Mouse (Mus musculus) lung, adult 2 months (tissue): Measurements from ENCODE around the gene Scrn2.

ENCODE experiments used
- CTCF ChIP-seq: fragments of 200-500 bp; IDR thresholded peaks from 2 replicates; pipeline ENCODE4 v1.5.1; 2011; ENCODE audit warnings: mild to moderate bottlenecking, low read length, control low read depth; ENCODE audit not compliant: insufficient read depth
- POLR2A ChIP-seq: fragments of 200-500 bp; IDR thresholded peaks from 2 replicates; pipeline ENCODE4 v1.6.1; 2011; ENCODE audit warnings: low read depth, mild to moderate bottlenecking, control low read depth, low read length, borderline replicate concordance; ENCODE audit errors: extremely low read depth

DNA sequence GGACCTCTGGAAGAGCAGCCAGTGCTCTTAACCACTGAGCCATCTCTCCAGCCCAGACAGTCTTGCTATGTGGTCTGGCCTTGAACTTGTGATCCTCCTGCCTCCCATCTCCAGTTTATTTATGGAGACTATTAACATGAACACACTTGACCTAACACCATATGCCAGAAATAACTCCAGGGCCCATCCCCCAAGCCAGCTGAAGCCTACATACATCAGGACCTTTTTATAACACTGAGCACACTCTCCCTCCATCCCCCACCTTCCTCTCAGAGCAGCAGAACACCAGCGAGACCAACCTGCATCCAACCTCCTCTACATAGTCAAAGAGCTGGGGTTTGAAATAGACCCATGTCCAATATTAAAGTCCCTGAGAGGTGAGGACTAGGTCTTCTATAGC is 41.4 kb downstream of the Scrn2 start:
- TF ChIP-seq CTCF (no peak), POLR2A (no peak)
